Mouse (Mus musculus): Measurements from ENCODE around the gene Rab3c. TPM values are rescaled to one million over a fixed set of nuclear protein-coding genes. Genes with fewer than 3 reads are reported as not detected.
A peak's percentile ranks its signal among the peaks of the same experiment; 100 is the strongest.

Rab3c gene
- polyA plus RNA-seq, 1 experiment, result 0.05 TPM

DNA sequence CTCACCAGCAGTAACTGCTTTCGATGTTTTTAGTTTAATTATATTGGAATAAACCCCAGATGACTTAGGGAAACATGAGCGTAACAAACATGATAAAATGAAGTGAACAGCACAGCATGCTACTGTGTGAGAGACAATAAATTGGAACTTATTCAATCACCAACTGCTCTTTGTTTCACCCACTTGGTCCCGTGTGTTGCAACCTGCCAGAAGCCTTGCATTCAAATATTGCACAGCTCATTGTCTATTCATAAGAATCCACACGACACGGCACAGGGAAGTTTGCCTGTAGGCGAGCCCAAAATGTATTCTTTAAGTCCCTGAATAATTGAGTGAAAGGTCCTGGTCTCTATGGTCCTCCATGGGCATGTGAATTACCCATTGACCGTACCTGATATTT lies 61.6 kb downstream of the Rab3c start:
- Histone ChIP-seq H3K79me2 (ENCODE audit: control insufficient read depth, insufficient read depth) (no peaks in the 10 kb centered on the region), H3K27me3 (ENCODE audit: control insufficient read depth, insufficient read depth, insufficient read length) (no peaks in the 10 kb centered on the region), H3K4me3 (no peak overlapping the region), H3ac (ENCODE audit: control insufficient read depth, insufficient read length) (no peak overlapping the region), H3K36me3 (ENCODE audit: control insufficient read depth, insufficient read depth) (no peaks in the 10 kb centered on the region), H3K4me2 (ENCODE audit: low read depth) (no peak overlapping the region)
- no peak for TF ChIP-seq E2F4 (IDR thresholded peaks at IDR 0.05; ENCODE audit: insufficient read depth)
- no peak for TF ChIP-seq TCF12 (IDR thresholded peaks at IDR 0.05; ENCODE audit: insufficient read depth, poor library complexity, severe bottlenecking)
- no peak for TF ChIP-seq MYOD1 (IDR thresholded peaks at IDR 0.05; ENCODE audit: control insufficient read depth in 1 of 3, insufficient read length in 2 of 3, low read depth in 2 of 3)
- no peak for TF ChIP-seq REST (IDR thresholded peaks at IDR 0.05; ENCODE audit: insufficient read depth, insufficient read length)
- no peak for TF ChIP-seq USF1 (IDR thresholded peaks at IDR 0.05; ENCODE audit: low read depth)
- no peak for TF ChIP-seq TCF3 (IDR thresholded peaks at IDR 0.05; ENCODE audit: insufficient read length, low read depth)
- no peak for TF ChIP-seq CEBPB (IDR thresholded peaks at IDR 0.05; ENCODE audit: insufficient read depth, poor library complexity, severe bottlenecking)
- TF ChIP-seq POLR2A (IDR thresholded peaks at IDR 0.05; ENCODE audit: insufficient read length, low read depth), result no peak

DNA sequence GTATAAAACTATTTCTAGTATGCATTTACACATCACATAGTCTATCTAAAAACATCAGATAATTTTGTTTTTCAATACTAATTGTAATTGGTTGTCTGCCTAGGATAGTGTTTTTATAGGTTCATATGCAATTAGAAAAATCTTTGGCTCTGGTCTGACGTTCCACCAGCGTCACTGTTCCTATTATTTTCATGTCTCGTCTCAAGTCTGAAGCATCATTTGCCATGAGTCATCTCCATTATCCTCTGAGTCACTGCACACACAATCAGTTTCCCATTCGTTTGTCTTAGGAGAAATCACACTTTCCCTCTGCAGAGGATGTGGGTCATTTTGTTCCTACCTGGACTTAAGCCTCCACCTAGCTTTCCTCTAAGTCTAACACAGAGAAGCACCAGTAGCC lies 62.3 kb downstream of the Rab3c start:
- no peak overlapping the region for H3K4me3 ChIP-seq
- peak overlapping the region; percentile 35 for H3K4me2 ChIP-seq (ENCODE audit: low read depth)
- no peak overlapping the region for H3ac ChIP-seq (ENCODE audit: control insufficient read depth, insufficient read length)
- H3K36me3 ChIP-seq (ENCODE audit: control insufficient read depth, insufficient read depth), result no peaks in the 10 kb centered on the region
- H3K27me3 ChIP-seq (ENCODE audit: control insufficient read depth, insufficient read depth, insufficient read length), result no peaks in the 10 kb centered on the region
- H3K79me2 ChIP-seq (ENCODE audit: control insufficient read depth, insufficient read depth), result no peaks in the 10 kb centered on the region
- no peak for TF ChIP-seq TCF3 (IDR thresholded peaks at IDR 0.05; ENCODE audit: insufficient read length, low read depth)
- TF ChIP-seq MYOG (IDR thresholded peaks at IDR 0.05; ENCODE audit: control insufficient read depth in 1 of 3, insufficient read depth in 1 of 3, insufficient read length in 2 of 3, low read depth in 2 of 3), result no peak
- no peak for TF ChIP-seq MYOD1 (IDR thresholded peaks at IDR 0.05; ENCODE audit: control insufficient read depth in 1 of 3, insufficient read length in 2 of 3, low read depth in 2 of 3)
- TF ChIP-seq POLR2A (IDR thresholded peaks at IDR 0.05; ENCODE audit: insufficient read length, low read depth), result no peak
- no peak for TF ChIP-seq TCF12 (IDR thresholded peaks at IDR 0.05; ENCODE audit: insufficient read depth, poor library complexity, severe bottlenecking)
- TF ChIP-seq MAX (IDR thresholded peaks at IDR 0.05; ENCODE audit: low read depth), result no peak
- TF ChIP-seq REST (IDR thresholded peaks at IDR 0.05; ENCODE audit: insufficient read depth, insufficient read length), result no peak
- no peak for TF ChIP-seq SRF (IDR thresholded peaks at IDR 0.05; ENCODE audit: control insufficient read depth, insufficient read length, low read depth)
- no peak for TF ChIP-seq CEBPB (IDR thresholded peaks at IDR 0.05; ENCODE audit: insufficient read depth, poor library complexity, severe bottlenecking)
- TF ChIP-seq USF1 (IDR thresholded peaks at IDR 0.05; ENCODE audit: low read depth), result no peak
- TF ChIP-seq POLR2AphosphoS2 (IDR thresholded peaks at IDR 0.05; ENCODE audit: insufficient read length, low read depth), result no peak
- TF ChIP-seq E2F4 (IDR thresholded peaks at IDR 0.05; ENCODE audit: insufficient read depth), result no peak

DNA sequence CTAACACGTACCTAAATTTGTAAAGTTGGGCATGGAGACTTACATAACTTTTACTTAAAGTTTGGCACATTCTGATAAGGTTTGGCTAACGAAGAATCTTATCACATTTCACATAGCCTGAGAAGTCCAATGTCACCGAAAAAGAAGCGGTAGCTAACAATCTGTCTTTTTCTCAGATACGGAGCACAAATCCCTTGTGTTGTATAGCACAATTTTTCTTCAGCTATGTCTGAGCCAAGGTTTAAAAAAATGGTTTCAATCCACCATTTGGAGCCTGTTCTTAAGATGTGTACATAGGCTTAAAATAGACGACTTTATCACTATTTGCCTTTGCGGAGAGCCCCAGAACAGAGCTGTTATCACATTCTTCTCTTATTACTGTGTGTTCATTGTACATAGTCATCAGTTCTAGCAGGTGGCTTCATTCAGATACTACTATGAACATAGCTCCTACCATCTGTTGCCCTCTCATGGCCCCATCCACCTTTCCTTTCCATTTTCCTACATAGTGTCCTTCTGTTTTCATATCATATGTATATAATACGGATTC lies 69.2 kb downstream of the Rab3c start:
- TF ChIP-seq SRF (IDR thresholded peaks at IDR 0.05; ENCODE audit: control insufficient read depth, insufficient read length, low read depth), result no peak
- TF ChIP-seq MAX (IDR thresholded peaks at IDR 0.05; ENCODE audit: low read depth), result no peak
- TF ChIP-seq MYOG (IDR thresholded peaks at IDR 0.05; ENCODE audit: control insufficient read depth in 1 of 3, insufficient read depth in 1 of 3, insufficient read length in 2 of 3, low read depth in 2 of 3), result no peak
- TF ChIP-seq TCF3 (IDR thresholded peaks at IDR 0.05; ENCODE audit: insufficient read length, low read depth), result no peak
- no peak for TF ChIP-seq E2F4 (IDR thresholded peaks at IDR 0.05; ENCODE audit: insufficient read depth)
- no peak for TF ChIP-seq MYOD1 (IDR thresholded peaks at IDR 0.05; ENCODE audit: control insufficient read depth in 1 of 3, insufficient read length in 2 of 3, low read depth in 2 of 3)
- TF ChIP-seq CEBPB (IDR thresholded peaks at IDR 0.05; ENCODE audit: insufficient read depth, poor library complexity, severe bottlenecking), result no peak
- no peak for TF ChIP-seq TCF12 (IDR thresholded peaks at IDR 0.05; ENCODE audit: insufficient read depth, poor library complexity, severe bottlenecking)
- TF ChIP-seq USF1 (IDR thresholded peaks at IDR 0.05; ENCODE audit: low read depth), result no peak
- Histone ChIP-seq H3K4me3 (no peak overlapping the region), H3K36me3 (ENCODE audit: control insufficient read depth, insufficient read depth) (no peaks in the 10 kb centered on the region), H3K27me3 (ENCODE audit: control insufficient read depth, insufficient read depth, insufficient read length) (no peaks in the 10 kb centered on the region), H3K79me2 (ENCODE audit: control insufficient read depth, insufficient read depth) (no peaks in the 10 kb centered on the region), H3ac (ENCODE audit: control insufficient read depth, insufficient read length) (no peak overlapping the region), H3K4me2 (ENCODE audit: low read depth) (no peak overlapping the region)

DNA sequence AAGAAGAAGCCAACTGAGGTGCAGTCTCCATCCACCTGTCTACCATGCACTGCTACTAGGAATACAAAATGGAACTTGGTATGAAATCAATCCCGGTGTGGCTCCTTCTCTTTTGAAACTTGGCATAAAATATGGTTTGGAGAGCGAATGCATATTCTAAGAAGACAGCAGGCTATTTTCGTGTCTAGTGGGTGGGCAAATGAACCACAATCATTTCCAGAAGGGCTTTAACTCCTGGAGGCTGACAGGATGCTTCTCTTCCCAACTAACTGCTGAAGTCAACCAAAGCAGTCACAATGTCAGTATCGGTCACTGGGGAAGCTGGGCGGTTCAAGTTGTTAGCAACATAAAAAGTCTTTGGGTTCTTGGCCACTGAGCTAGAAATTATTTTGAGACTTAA lies 81.9 kb downstream of the Rab3c start:
- Histone ChIP-seq H3ac (ENCODE audit: control insufficient read depth, insufficient read length) (no peak overlapping the region), H3K36me3 (ENCODE audit: control insufficient read depth, insufficient read depth) (no peaks in the 10 kb centered on the region), H3K27me3 (ENCODE audit: control insufficient read depth, insufficient read depth, insufficient read length) (no peaks in the 10 kb centered on the region), H3K4me2 (ENCODE audit: low read depth) (no peak overlapping the region), H3K4me3 (no peak overlapping the region), H3K79me2 (ENCODE audit: control insufficient read depth, insufficient read depth) (no peaks in the 10 kb centered on the region)
- TF ChIP-seq CEBPB (IDR thresholded peaks at IDR 0.05; ENCODE audit: insufficient read depth, poor library complexity, severe bottlenecking) (no peak), SRF (IDR thresholded peaks at IDR 0.05; ENCODE audit: control insufficient read depth, insufficient read length, low read depth) (no peak), MYOD1 (IDR thresholded peaks at IDR 0.05; ENCODE audit: control insufficient read depth in 1 of 3, insufficient read length in 2 of 3, low read depth in 2 of 3) (no peak), E2F4 (IDR thresholded peaks at IDR 0.05; ENCODE audit: insufficient read depth) (no peak), TCF12 (IDR thresholded peaks at IDR 0.05; ENCODE audit: insufficient read depth, poor library complexity, severe bottlenecking) (no peak), POLR2A (IDR thresholded peaks at IDR 0.05; ENCODE audit: insufficient read length, low read depth) (no peak), POLR2AphosphoS2 (IDR thresholded peaks at IDR 0.05; ENCODE audit: insufficient read length, low read depth) (no peak)

DNA sequence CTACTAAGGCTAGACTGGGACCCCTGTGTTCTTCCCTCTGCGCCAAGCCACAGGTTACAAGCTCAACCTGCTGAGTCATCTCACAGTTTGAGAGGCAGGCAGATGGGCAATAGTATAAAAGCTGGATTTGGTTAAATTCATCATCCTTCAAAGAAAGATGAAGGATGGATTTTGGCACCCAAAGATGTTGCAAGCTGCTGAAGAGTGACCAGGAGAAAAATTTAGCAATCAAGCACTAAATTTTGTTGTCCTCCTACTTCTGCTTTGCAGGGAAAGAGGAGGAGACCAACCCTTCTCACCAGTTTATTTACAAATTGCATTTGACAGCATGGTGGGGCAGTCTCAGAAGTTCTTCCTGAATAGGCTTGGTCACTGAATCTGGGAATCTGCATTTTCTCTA lies 90.8 kb downstream of the Rab3c start:
- H3K79me2 ChIP-seq (ENCODE audit: control insufficient read depth, insufficient read depth), result no peaks in the 10 kb centered on the region
- H3K4me3 ChIP-seq, result no peak overlapping the region
- no peaks in the 10 kb centered on the region for H3K27me3 ChIP-seq (ENCODE audit: control insufficient read depth, insufficient read depth, insufficient read length)
- H3ac ChIP-seq (ENCODE audit: control insufficient read depth, insufficient read length), result no peak overlapping the region
- H3K4me2 ChIP-seq (ENCODE audit: low read depth), result no peak overlapping the region
- H3K36me3 ChIP-seq (ENCODE audit: control insufficient read depth, insufficient read depth), result no peaks in the 10 kb centered on the region
- TF ChIP-seq E2F4 (IDR thresholded peaks at IDR 0.05; ENCODE audit: insufficient read depth), result no peak
- no peak for TF ChIP-seq SRF (IDR thresholded peaks at IDR 0.05; ENCODE audit: control insufficient read depth, insufficient read length, low read depth)
- TF ChIP-seq MYOG (IDR thresholded peaks at IDR 0.05; ENCODE audit: control insufficient read depth in 1 of 3, insufficient read depth in 1 of 3, insufficient read length in 2 of 3, low read depth in 2 of 3), result no peak
- no peak for TF ChIP-seq TCF3 (IDR thresholded peaks at IDR 0.05; ENCODE audit: insufficient read length, low read depth)
- no peak for TF ChIP-seq POLR2A (IDR thresholded peaks at IDR 0.05; ENCODE audit: insufficient read length, low read depth)
